Mouse (Mus musculus) cerebellum, adult (tissue): ENCODE results near the gene Acsm1.
"Not testable (repeated sequence)": the region's sequence is repeated elsewhere in the genome, so short reads cannot be mapped to it uniquely, and the experiment has no call there.

ENCODE experiments used
- ATAC-seq: cut with Nextera tagmentation; 2 replicates; pipeline ENCODE4 v1.9.2; 2017; ENCODE audit warnings: mild to moderate bottlenecking, moderate library complexity, mixed read lengths; ENCODE audit not compliant: insufficient number of reproducible peaks, low FRiP score, low TSS enrichment

Acsm1 gene

DNA sequence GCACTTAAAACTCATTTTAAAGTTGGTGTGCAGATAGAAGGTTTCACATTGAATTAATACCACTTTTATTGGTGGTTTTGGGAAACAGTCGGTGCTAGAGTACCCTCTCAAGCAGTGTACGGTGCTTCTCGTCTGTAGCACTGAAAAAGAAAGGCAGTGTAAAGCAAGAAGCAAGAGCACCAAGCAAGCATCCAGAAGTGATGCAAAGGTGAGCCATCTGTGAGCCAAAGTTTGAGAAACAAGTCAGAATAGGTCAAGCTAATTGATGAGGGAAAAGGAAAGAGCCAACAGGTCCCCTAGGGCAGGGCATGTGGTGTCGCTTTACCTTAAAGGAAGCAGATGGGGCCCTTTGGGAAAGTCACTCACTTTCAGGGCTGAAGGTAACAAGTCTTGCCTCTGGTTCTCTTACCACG is at the start of gene Acsm1:
Gene Acsm1, plus strand, starts transcription at position 363 of the 413 bp plus-strand sequence.
- ATAC-seq = no peak

- no peak for ATAC-seq
Measured at GRCm38 (mm10) chr7:119559789-119560451, 46.9 kb upstream of the Acsm1 start.

DNA sequence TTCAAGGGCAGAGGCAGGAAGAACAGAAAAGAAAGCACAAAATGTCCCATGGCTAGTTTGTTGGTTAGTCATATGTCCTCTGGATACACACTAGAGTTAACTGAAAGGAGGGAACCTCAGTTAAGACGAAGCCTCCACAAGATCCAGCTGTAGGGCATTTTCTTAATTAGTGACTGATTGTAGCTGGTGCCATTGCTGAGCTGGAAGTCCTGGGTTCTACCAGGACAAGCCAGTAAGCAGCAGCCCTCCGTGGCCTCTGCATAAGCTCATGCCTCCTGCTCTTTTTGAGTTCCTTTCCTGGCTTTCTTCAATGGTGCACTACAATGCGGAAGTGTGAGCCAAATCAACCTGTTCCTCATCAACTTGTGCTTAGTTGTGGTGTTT is 46.4 kb upstream of the Acsm1 start:
- ATAC-seq = no peak

DNA sequence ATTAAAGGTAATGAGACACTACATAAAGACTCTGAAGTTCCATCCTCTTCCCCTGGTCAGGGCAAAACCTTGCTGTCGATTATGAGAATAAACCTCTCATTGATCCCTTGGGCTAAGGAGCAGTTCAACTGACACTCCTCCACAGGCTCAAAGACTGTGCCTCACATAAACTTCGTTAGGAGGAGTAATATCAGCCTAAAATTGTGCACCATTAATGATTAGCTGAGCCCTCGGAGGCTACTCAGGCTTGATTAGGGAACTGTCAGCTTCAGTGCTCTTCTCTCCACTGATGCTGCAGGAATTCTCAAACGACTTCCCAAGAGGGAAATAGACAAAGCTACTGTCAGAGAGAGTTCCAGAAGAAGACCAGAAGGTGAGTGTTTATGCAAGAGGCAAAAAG is 45.4 kb upstream of the Acsm1 start:
- no peak for ATAC-seq

DNA sequence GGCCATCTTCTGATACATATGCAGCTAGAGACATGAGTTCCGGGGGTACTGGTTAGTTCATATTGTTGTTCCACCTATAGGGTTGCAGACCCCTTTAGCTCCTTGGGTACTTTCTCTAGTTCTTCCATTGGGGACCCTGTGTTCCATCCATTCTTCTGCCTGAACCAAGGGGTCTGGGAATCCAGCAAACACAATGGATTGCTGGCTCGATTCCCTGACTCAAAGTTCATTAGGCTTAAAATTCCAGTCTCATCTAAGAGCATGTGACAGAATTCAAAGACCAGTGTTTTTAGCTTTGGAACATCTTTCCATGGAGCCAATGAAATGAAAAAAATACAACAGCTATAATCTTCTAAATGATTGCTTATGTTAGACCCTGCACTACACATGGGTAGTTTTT is 44.4 kb upstream of the Acsm1 start:
- ATAC-seq = not testable (repeated sequence)

DNA sequence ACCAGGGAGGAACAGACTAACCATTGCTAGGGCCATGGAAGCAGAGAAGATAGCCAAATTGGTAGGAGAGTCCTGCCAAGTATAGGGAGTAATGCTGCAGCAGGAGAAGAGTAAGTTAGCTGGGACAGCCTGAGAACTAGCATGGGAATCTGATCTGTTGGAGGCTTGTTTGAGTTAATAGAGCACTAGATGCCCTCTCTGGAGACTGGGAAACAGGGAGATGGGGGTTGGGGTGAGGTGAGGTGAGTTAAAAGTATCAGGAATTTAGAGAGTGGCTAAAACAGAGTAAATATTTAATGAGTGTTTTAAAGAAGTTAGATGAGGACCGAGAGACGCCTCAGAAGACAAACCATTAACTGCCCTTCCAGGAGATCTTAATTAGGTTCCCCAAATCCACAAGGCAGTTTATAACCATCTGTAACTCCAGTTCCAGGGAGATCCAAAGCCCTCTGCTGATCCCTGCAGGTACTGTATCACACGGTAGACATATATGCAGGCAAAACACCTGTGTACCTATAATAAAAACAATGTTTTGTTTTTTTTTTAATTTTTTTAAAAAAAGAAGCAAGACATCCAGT is 12.2 kb upstream of the Acsm1 start:
- no peak for ATAC-seq

- ATAC-seq = no peak
Measured at GRCm38 (mm10) chr7:119595306-119595705, 11.5 kb upstream of the Acsm1 start.

GRCm38 (mm10) chr7:119596536-119596935 is 10.3 kb upstream of the Acsm1 start:
- no peak for ATAC-seq

GRCm38 (mm10) chr7:119601195-119601953 is 5.5 kb upstream of the Acsm1 start:
- no peak for ATAC-seq

DNA sequence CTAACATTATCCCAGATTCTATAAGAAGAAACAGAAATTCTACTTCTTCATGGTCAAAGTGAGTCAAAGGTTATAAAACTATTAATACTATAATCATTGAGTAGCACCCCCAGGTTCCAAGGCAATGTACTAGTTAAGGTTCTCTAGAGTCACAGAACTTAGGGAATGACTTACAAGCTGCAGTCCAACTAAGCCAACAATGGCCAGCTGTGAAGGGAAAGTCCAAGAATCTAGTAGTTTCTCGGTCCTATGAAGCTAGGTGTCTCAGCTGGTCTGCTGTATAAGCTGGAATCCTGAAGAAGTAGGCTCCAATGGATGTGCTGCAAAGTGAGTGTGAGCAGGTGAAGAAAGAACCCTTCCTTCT is 4.9 kb upstream of the Acsm1 start:
- ATAC-seq = no peak

GRCm38 (mm10) chr7:119604903-119605483 is 1.8 kb upstream of the Acsm1 start:
- no peak for ATAC-seq

GRCm38 (mm10) chr7:119605926-119606663 is 731 bp upstream of the Acsm1 start:
- ATAC-seq = no peak

DNA sequence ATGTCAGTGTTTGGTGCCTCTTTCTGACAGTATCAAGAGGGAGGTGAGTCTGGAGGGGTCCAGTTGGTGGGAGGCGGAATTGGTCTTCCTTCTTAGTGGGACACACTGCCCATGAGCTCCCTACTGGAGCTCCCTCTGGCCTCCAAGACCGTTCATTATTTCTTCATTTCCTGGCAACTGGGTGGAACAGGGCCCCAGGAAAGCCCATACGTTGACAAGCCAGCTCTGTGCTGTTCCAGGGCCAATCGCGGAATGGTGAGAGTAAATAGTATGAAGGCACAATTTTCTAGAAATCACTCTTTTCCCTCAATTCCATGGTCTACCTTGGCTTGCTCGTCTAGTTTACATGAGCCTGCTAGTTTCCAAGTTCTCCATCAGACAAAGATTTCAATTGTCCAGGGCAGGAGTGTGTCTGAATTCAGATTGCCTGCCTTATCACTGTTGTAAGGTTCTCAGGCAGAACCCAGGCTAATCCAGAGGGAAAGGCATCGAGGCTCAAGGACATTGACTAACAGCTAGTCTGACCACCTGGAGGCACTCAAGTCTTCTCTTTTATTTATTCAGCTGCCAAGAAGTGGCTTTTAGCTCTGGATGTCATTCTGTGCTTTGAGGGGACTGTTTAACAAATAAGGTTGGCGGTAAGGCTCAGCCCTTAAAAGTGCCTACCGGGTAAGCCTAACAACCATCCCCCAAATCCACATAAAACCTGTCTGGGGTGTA is 1.1 kb downstream of the Acsm1 start:
- ATAC-seq = no peak

DNA sequence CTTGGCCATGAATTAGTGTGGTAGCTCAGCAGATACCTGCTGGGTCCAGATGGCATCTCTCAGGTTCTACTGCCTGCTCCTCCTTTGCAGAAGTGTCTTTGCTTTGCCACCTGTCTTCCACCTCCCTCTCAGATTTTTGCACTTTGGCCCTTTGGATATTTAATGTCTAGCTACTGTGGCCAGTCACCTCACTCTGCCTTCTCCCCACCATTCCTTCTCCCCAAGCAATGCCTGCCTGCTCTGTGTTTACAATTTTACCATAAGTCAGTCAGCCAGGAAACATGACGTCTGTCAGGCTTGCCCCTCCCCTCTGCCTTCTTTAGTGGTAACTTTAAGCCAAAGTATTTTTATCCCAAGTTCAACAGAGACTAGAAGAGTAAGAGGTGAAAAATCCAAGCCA is 9.7 kb downstream of the Acsm1 start:
- ATAC-seq = no peak

GRCm38 (mm10) chr7:119617593-119617992 is 10.8 kb downstream of the Acsm1 start:
- ATAC-seq = no peak

- ATAC-seq = no peak
Measured at GRCm38 (mm10) chr7:119618209-119618935, 11.5 kb downstream of the Acsm1 start.

GRCm38 (mm10) chr7:119620157-119620556 is 13.3 kb downstream of the Acsm1 start:
- no peak for ATAC-seq

GRCm38 (mm10) chr7:119638773-119639172 is 31.9 kb downstream of the Acsm1 start:
- no peak for ATAC-seq

DNA sequence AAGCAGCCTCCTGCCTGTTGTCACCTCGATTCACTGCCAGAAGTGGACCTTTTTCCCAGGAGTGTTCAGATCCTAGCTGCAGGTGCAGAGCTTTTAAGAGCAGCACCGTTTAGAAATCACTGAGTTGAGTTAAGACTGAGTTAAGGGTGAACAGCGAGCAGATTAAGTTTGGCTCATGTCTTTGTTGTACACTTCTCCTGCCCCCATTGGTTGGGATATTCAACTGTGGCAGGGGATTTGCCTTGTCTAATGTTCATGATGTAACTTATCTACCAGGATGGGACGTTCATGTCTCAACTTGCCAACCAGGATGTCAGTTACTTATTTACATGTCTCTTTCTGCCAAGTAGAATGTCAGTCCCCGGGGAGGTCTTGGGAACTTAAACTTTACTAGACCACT is 35.5 kb downstream of the Acsm1 start:
- no peak for ATAC-seq
